Mouse (Mus musculus): ENCODE measurements around the gene Cttnbp2nl. TPM values are rescaled to one million over a fixed set of nuclear protein-coding genes. Genes with fewer than 3 reads are reported as not detected.

Gene Cttnbp2nl
- polyA plus RNA-seq, 1 experiment from 2014 or later = 42.3 TPM

DNA sequence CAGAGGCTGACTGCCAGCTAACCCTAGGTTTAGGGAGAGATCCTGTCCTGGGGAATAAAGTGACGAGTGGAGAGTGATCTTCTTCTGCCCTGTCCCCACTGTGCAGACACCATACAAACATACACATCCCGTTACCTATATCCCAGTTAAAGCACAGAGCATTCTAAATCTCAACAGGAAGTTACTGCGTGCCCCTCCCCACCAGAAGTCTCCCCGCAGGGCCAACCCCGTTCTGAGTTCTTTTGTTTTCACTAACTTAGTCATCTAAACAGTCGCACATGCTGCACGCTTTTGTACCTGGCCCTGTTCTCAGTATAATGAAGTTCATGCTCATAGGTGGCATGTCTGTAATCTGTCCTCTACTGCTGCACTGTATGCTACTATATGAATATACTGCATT lies 36.7 kb downstream of the Cttnbp2nl start:
- Histone ChIP-seq H3K4me1 (ENCODE audit: insufficient read depth) (peaks cover 21% of the 10 kb centered on the region), H3K9me3 (ENCODE audit: low read depth, low read length) (no peaks in the 10 kb centered on the region), H3K9ac (no peak overlapping the region), H3K27me3 (ENCODE audit: insufficient read depth, low read length) (no peaks in the 10 kb centered on the region), H3K4me2 (no peak overlapping the region), H3K4me3 (ENCODE audit: low read depth, low read length) (no peak overlapping the region), H3K36me3 (ENCODE audit: insufficient read depth) (peaks cover 12% of the 10 kb centered on the region; the same call in 1 of the 2 replicates), H3K27ac (ENCODE audit: low read depth) (peak overlapping the region; percentile 58; the same call in 1 of the 2 replicates)
- WGBS = 67% methylated on average over 7 of the region's 7 CpGs
- TF ChIP-seq CTCF (IDR thresholded peaks at IDR 0.05; ENCODE audit: low read depth) = no peak
- peak; percentile 34 for DNase-seq
- ATAC-seq (ENCODE audit: insufficient read depth) = no peak

DNA sequence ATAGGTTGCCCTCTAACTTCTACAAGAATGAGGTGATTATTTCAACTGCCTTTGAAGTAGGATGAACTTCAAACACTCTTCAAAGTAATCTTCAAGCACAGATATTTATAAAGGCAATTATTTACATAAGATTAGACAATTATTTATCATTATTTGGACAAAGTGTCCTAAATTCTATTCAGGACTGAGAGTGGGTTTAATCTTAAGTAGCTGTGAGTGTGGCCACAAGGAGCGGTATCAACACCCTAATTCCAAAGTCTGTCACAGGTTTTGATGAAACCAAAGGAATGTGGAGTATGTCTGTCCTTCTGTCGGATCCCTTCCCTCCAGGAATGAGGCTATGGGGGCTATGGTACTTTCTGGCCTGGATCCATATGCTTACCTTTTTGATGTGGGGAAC lies 38.0 kb downstream of the Cttnbp2nl start:
- 0 out of 2 replicates have a peak, but pooled peaks have one; percentile 25 for TF ChIP-seq CTCF (IDR thresholded peaks at IDR 0.05; ENCODE audit: low read depth)
- 21% methylated on average over 2 of the region's 2 CpGs for WGBS
- no peaks in the 10 kb centered on the region for H3K9me3 ChIP-seq (ENCODE audit: low read depth, low read length)
- DNase-seq (peak; percentile 21), ATAC-seq (ENCODE audit: insufficient read depth) (peak; percentile 53)
- no peaks in the 10 kb centered on the region for H3K27me3 ChIP-seq (ENCODE audit: insufficient read depth, low read length)
- H3K27ac ChIP-seq (ENCODE audit: low read depth) = no peak overlapping the region; the same call in 1 of the 2 replicates
- H3K4me1 ChIP-seq (ENCODE audit: insufficient read depth) = peaks cover 17% of the 10 kb centered on the region
- no peak overlapping the region for H3K4me2 ChIP-seq
- H3K36me3 ChIP-seq (ENCODE audit: insufficient read depth) = peaks cover 25% of the 10 kb centered on the region
- no peak overlapping the region for H3K4me3 ChIP-seq (ENCODE audit: low read depth, low read length)
- H3K9ac ChIP-seq = no peak overlapping the region

DNA sequence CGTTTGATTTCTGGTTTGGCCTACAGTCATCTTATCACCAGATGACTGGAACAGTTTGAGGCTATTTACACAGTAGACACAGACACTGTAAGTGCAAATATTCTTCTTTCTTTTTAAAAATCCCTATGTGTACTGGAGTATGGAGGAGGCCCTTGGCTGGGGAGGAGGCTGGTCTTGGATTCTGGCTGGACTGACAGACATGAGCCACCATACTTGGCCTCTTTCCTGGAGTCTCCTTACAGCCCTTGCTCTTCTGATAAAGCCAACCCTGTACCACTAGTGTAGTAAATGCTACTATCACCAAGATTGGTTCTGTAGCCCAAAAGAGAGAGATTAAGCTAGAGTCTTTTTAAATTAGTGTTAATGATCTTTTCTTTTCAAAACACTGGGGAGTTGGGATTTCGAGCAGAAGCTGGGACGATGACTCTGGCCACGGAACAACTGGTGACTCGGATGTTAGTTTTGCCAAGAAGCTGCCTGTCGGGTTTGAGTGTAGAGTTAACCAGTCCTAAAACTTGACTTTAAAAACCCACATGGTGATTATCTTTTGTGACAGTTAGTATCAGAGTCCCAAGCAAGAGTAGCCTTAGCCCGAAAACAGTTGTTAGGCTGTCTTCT lies 40.1 kb downstream of the Cttnbp2nl start:
- no peaks in the 10 kb centered on the region for H3K27me3 ChIP-seq (ENCODE audit: insufficient read depth, low read length)
- ATAC-seq (ENCODE audit: insufficient read depth) = no peak
- no peak for TF ChIP-seq CTCF (IDR thresholded peaks at IDR 0.05; ENCODE audit: low read depth)
- DNase-seq = no peak
- H3K4me3 ChIP-seq (ENCODE audit: low read depth, low read length) = no peak overlapping the region
- H3K4me2 ChIP-seq = no peak overlapping the region
- WGBS = 79% methylated on average over 7 of the region's 7 CpGs
- peaks cover 30% of the 10 kb centered on the region for H3K36me3 ChIP-seq (ENCODE audit: insufficient read depth)
- H3K4me1 ChIP-seq (ENCODE audit: insufficient read depth) = peaks cover 7% of the 10 kb centered on the region; the same call in 1 of the 2 replicates
- no peaks in the 10 kb centered on the region for H3K9me3 ChIP-seq (ENCODE audit: low read depth, low read length)
- H3K9ac ChIP-seq = no peak overlapping the region
- H3K27ac ChIP-seq (ENCODE audit: low read depth) = no peak overlapping the region

DNA sequence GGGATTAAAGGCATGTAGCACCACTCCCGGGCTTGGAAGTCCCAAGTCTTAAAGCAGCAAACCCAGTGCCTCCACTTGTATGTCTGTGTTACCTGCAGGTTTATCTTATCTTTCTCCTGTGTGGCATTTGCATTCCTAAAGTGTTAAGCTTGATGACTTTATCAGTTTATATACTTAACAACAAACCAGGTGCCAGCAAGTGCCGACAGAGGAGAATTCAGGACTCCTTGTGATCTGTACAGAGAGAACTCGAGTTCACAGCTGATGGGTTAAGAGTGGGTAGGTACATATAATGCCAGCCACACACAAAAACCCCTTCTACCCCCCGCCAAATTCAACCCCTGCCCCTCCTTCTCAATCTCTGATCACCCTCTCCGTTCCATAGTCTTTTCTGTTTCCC lies 41.1 kb downstream of the Cttnbp2nl start:
- H3K36me3 ChIP-seq (ENCODE audit: insufficient read depth) = peaks cover 36% of the 10 kb centered on the region
- H3K27ac ChIP-seq (ENCODE audit: low read depth) = no peak overlapping the region; the same call in 1 of the 2 replicates
- TF ChIP-seq CTCF (IDR thresholded peaks at IDR 0.05; ENCODE audit: low read depth) = no peak
- no peak overlapping the region for H3K9ac ChIP-seq
- no peak overlapping the region for H3K4me2 ChIP-seq
- DNase-seq = no peak
- no peaks in the 10 kb centered on the region for H3K9me3 ChIP-seq (ENCODE audit: low read depth, low read length)
- peaks cover 7% of the 10 kb centered on the region; the same call in 1 of the 2 replicates for H3K4me1 ChIP-seq (ENCODE audit: insufficient read depth)
- no peaks in the 10 kb centered on the region for H3K27me3 ChIP-seq (ENCODE audit: insufficient read depth, low read length)
- ATAC-seq (ENCODE audit: insufficient read depth) = no peak
- WGBS = 51% methylated on average over 5 of the region's 5 CpGs
- no peak overlapping the region for H3K4me3 ChIP-seq (ENCODE audit: low read depth, low read length)

DNA sequence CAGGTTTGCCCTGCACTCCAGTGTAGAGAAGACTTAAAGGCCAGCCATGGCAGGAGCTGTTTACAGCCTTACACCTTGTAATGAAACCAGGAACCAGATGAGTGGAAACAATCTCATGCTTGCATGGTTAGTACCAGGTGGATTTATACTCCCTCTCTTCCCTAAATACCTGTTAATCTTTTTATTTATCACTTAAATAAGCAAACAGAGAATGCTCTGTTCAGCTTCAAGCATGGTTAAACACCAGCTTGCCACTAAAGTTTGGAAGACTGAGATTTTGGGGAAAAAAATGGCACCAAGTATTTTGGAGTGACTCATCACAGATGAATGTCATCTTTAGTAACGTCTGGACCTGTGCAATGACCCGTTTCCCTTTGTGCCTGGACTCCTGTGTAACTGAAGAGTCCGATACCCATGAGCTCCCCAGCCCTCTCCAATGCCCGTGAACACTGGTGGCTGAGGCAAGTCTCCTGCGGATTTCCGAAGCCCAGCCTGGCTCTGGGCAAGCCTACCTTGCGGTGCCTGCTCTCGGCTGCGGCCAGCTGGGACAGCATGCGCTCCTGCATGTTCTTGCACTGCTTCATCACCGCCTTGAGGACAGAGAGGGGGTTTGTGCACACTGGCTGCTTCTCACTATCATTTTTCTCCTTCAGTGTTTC lies 42.1 kb downstream of the Cttnbp2nl start:
- Histone ChIP-seq H3K4me2 (no peak overlapping the region), H3K36me3 (ENCODE audit: insufficient read depth) (peaks cover 46% of the 10 kb centered on the region), H3K4me1 (ENCODE audit: insufficient read depth) (peaks cover 7% of the 10 kb centered on the region; the same call in 1 of the 2 replicates), H3K9me3 (ENCODE audit: low read depth, low read length) (no peaks in the 10 kb centered on the region), H3K9ac (no peak overlapping the region), H3K27ac (ENCODE audit: low read depth) (no peak overlapping the region), H3K27me3 (ENCODE audit: insufficient read depth, low read length) (no peaks in the 10 kb centered on the region), H3K4me3 (ENCODE audit: low read depth, low read length) (no peak overlapping the region)
- ATAC-seq (ENCODE audit: insufficient read depth) (no peak), DNase-seq (no peak)
- no peak for TF ChIP-seq CTCF (IDR thresholded peaks at IDR 0.05; ENCODE audit: low read depth)
- WGBS = 86% methylated on average over 11 of the region's 11 CpGs

DNA sequence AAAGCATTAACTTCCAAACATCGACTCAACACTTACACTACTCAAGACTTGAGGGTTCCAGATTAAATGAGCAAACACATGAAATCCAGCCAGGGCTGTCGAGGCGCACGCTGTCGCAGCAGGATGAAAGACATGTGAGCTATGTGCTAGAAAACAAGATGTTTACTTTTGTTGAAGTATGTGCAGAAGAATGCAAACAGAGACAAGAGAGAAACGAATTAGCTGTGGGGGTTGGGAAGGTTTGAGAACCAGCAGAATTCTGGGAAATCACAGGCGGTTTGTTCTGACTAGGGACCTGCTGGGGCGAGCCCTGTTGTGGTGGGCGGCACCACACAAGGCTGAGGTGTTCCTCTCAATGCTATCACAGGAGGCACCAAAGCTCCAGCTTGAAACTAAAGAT lies 44.9 kb downstream of the Cttnbp2nl start:
- Histone ChIP-seq H3K4me2 (no peak overlapping the region), H3K9ac (no peak overlapping the region), H3K36me3 (ENCODE audit: insufficient read depth) (peaks cover 70% of the 10 kb centered on the region), H3K27me3 (ENCODE audit: insufficient read depth, low read length) (no peaks in the 10 kb centered on the region), H3K4me3 (ENCODE audit: low read depth, low read length) (no peak overlapping the region), H3K27ac (ENCODE audit: low read depth) (peak overlapping the region; percentile 48; the same call in 1 of the 2 replicates), H3K9me3 (ENCODE audit: low read depth, low read length) (no peaks in the 10 kb centered on the region), H3K4me1 (ENCODE audit: insufficient read depth) (no peaks in the 10 kb centered on the region)
- DNase-seq (peak; percentile 62), ATAC-seq (ENCODE audit: insufficient read depth) (peak; percentile 67; the same call in 1 of the 2 replicates)
- 55% methylated on average over 9 of the region's 9 CpGs for WGBS
- no peak for TF ChIP-seq CTCF (IDR thresholded peaks at IDR 0.05; ENCODE audit: low read depth)

DNA sequence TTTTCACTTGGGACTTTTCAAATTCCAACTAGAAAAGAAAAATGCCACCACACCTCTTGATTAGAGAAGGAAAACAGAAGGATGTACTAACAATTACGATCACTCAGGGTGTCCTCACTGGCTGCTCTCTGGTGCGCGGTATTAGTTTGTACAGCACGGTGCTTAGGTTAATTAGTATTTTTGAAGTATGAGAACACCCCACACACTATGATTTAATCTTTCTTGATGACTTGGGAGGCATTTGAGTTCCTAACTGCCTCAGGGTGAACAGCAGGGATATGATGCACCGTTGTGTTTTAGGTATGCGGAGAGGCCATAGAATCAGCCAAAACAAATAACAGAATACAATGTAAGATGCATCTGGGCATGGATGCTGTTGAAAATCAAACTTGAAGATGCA lies 46.8 kb downstream of the Cttnbp2nl start:
- no peak overlapping the region for H3K9ac ChIP-seq
- peaks cover 77% of the 10 kb centered on the region for H3K36me3 ChIP-seq (ENCODE audit: insufficient read depth)
- H3K4me3 ChIP-seq (ENCODE audit: low read depth, low read length) = no peak overlapping the region
- H3K4me2 ChIP-seq = no peak overlapping the region
- DNase-seq (no peak), ATAC-seq (ENCODE audit: insufficient read depth) (no peak)
- H3K27me3 ChIP-seq (ENCODE audit: insufficient read depth, low read length) = no peaks in the 10 kb centered on the region
- 87% methylated on average over 6 of the region's 6 CpGs for WGBS
- no peak for TF ChIP-seq CTCF (IDR thresholded peaks at IDR 0.05; ENCODE audit: low read depth)
- no peak overlapping the region for H3K27ac ChIP-seq (ENCODE audit: low read depth)
- peaks cover 4% of the 10 kb centered on the region for H3K4me1 ChIP-seq (ENCODE audit: insufficient read depth)
- no peaks in the 10 kb centered on the region for H3K9me3 ChIP-seq (ENCODE audit: low read depth, low read length)

Data from lung, embryonic 14.5 days (tissue).